Mouse (Mus musculus) limb, embryonic 14.5 days (tissue): Measurements from ENCODE around the gene Dmxl2. TPM values are rescaled to one million over a fixed set of nuclear protein-coding genes. Genes with fewer than 3 reads are reported as not detected.

ENCODE experiments used
- ATAC-seq: fragments of 200-750 bp; cut with Nextera tagmentation; 2 replicates; pipeline ENCODE4 v1.8.0; 2017; ENCODE audit warnings: low read depth, moderate number of reproducible peaks, moderate TSS enrichment; ENCODE audit not compliant: low FRiP score
- DNase-seq: peaks from one replicate; pipeline ENCODE4 v3.0.0-alpha.2; 2015; ENCODE audit warnings: low spot score
- H3K27ac ChIP-seq: fragments of 300-500 bp; sonication (generic); replicated peaks from 2 replicates; pipeline ENCODE4 v1.5.1; 2014; ENCODE audit warnings: low read depth, mild to moderate bottlenecking, low read length, moderate library complexity, mixed read lengths
- H3K27me3 ChIP-seq: fragments of 300-500 bp; sonication (generic); 2 replicates; pipeline ENCODE4 v1.6.1; 2014; ENCODE audit warnings: low read length, mixed read lengths; ENCODE audit not compliant: control insufficient read depth, insufficient read depth
- H3K36me3 ChIP-seq: fragments of 300-500 bp; sonication (generic); 2 replicates; pipeline ENCODE4 v1.6.1; 2014; ENCODE audit warnings: mild to moderate bottlenecking, low read length, moderate library complexity, mixed read lengths; ENCODE audit not compliant: control insufficient read depth, insufficient read depth
- H3K4me1 ChIP-seq: fragments of 300-500 bp; sonication (generic); 2 replicates; pipeline ENCODE4 v1.6.1; 2014; ENCODE audit warnings: antibody characterized with exemption, low read length, mixed read lengths; ENCODE audit not compliant: control insufficient read depth, insufficient read depth
- H3K4me2 ChIP-seq: fragments of 300-500 bp; sonication (generic); replicated peaks from 2 replicates; pipeline ENCODE4 v1.6.1; 2014; ENCODE audit warnings: low read depth, mild to moderate bottlenecking, low read length, moderate library complexity; ENCODE audit not compliant: severe bottlenecking
- H3K4me3 ChIP-seq: fragments of 300-500 bp; sonication (generic); replicated peaks from 2 replicates; pipeline ENCODE4 v1.5.1; 2014; ENCODE audit warnings: low read length
- H3K9ac ChIP-seq: fragments of 300-500 bp; sonication (generic); 2 replicates; pipeline ENCODE4 v1.6.1; 2014; ENCODE audit warnings: mild to moderate bottlenecking, low read depth, low read length, moderate library complexity; ENCODE audit not compliant: severe bottlenecking
- H3K9me3 ChIP-seq: fragments of 300-500 bp; sonication (generic); 2 replicates; pipeline ENCODE4 v1.6.1; 2016; ENCODE audit warnings: low read length; ENCODE audit not compliant: control insufficient read depth
- POLR2A ChIP-seq: fragments of 200-500 bp; IDR thresholded peaks from 2 replicates; pipeline ENCODE4 v1.8.0; 2012; ENCODE audit warnings: inconsistent platforms, mild to moderate bottlenecking, moderate library complexity, borderline replicate concordance; ENCODE audit not compliant: insufficient read depth, insufficient read length; ENCODE audit errors: extremely low read depth
- WGBS: fragments of 180-500 bp; shearing (Covaris S2); extraction: QIAGEN DNeasy Blood & Tissue Kit; methylation state at CpG from one replicate; pipeline ENCODE4 v1.1.7; 2014; 5-methylcytosine and 5-hydroxymethylcytosine counted together
- polyA plus RNA-seq, 2 experiments: library from polyadenylated mRNA; depleted of rRNA in 1 of 2; stranded (reverse) in 1 of 2; unstranded in 1 of 2; fragments of >200 nt; fragmentation: Nextera tagmentation in 1 of 2; extraction: Ambion mirVana in 1 of 2; gene quantifications; 2 replicates each; pipeline versions ENCODE4 v1.2.1 to v1.2.3; 2012 to 2014

Gene Dmxl2
- polyA plus RNA-seq, 2 experiments, result 6.4 to 7.9 TPM

GRCm38 (mm10) chr9:54482763-54483162 lies 18.7 kb downstream of the Dmxl2 start:
- H3K9me3 ChIP-seq, result no peaks in the 10 kb centered on the region
- TF ChIP-seq POLR2A, result no peak
- no peak overlapping the region for H3K4me3 ChIP-seq
- no peak overlapping the region for H3K9ac ChIP-seq
- H3K27me3 ChIP-seq, result no peaks in the 10 kb centered on the region
- H3K27ac ChIP-seq, result no peak overlapping the region
- WGBS, result 80% methylated on average over 4 of the region's 4 CpGs
- ATAC-seq, result no peak
- H3K4me2 ChIP-seq, result no peak overlapping the region
- DNase-seq, result no peak
- H3K36me3 ChIP-seq, result no peaks in the 10 kb centered on the region
- H3K4me1 ChIP-seq, result no peaks in the 10 kb centered on the region

DNA sequence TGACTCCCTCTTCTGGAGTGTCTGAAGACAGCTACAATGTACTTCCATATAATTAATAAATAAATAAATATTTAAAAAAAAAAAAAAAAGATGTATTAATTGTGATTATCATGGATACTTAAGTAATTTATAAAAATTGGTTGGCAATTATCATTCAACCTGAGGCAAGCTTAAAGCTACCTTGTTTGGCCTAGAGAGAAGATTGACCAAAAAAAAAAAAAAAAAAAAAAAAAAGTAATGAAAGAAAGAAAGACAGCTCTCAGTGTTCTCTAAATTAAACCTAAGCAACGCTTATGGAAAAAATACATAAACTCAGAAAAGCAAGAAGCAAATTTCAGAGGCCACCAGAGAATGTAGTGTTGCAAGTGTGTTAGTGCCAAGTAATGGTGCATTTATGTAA lies 22.4 kb downstream of the Dmxl2 start:
- no peak for TF ChIP-seq POLR2A
- Histone ChIP-seq H3K9me3 (no peaks in the 10 kb centered on the region), H3K4me3 (no peak overlapping the region), H3K36me3 (no peaks in the 10 kb centered on the region), H3K27ac (no peak overlapping the region), H3K9ac (no peak overlapping the region), H3K4me1 (no peaks in the 10 kb centered on the region), H3K4me2 (no peak overlapping the region), H3K27me3 (no peaks in the 10 kb centered on the region)
- WGBS, result 91% methylated on average over 1 of the region's 1 CpGs
- DNase-seq, result no peak
- no peak for ATAC-seq

- no peaks in the 10 kb centered on the region for H3K9me3 ChIP-seq
- DNase-seq (no peak), ATAC-seq (no peak)
- no peak overlapping the region for H3K4me3 ChIP-seq
- no peak overlapping the region for H3K4me2 ChIP-seq
- H3K4me1 ChIP-seq, result no peaks in the 10 kb centered on the region
- H3K36me3 ChIP-seq, result no peaks in the 10 kb centered on the region
- 70% methylated on average over 3 of the region's 3 CpGs for WGBS
- H3K9ac ChIP-seq, result no peak overlapping the region
- H3K27me3 ChIP-seq, result no peaks in the 10 kb centered on the region
- no peak for TF ChIP-seq POLR2A
- H3K27ac ChIP-seq, result no peak overlapping the region
These were observed 23.3 kb downstream of the Dmxl2 start for GRCm38 (mm10) chr9:54478117-54478516.

DNA sequence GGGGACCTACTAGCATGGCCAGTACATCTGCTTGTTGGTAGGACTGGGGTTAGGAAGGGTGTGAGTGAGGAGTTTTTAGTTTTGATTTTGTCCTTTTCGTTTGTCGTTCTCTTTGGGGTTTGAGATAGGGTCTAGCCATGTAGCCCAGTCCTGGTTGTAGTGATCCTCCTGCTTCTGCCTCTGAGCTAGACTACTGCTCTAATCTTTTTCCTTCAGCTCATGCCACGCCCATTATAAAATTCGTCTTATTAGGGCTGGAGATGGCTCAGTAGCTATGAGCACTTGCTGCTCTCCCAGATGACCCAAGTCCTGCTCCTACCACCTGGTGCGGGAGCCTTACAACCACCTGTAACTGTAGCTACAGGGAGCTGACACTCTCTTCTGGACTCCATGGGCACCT lies 26.9 kb downstream of the Dmxl2 start:
- Histone ChIP-seq H3K4me2 (no peak overlapping the region), H3K27ac (no peak overlapping the region), H3K9ac (no peak overlapping the region), H3K4me1 (no peaks in the 10 kb centered on the region), H3K27me3 (no peaks in the 10 kb centered on the region), H3K4me3 (no peak overlapping the region), H3K36me3 (no peaks in the 10 kb centered on the region), H3K9me3 (no peaks in the 10 kb centered on the region)
- no peak for TF ChIP-seq POLR2A
- no peak for DNase-seq
- ATAC-seq, result no peak
- WGBS, result 87% methylated on average over 5 of the region's 5 CpGs

DNA sequence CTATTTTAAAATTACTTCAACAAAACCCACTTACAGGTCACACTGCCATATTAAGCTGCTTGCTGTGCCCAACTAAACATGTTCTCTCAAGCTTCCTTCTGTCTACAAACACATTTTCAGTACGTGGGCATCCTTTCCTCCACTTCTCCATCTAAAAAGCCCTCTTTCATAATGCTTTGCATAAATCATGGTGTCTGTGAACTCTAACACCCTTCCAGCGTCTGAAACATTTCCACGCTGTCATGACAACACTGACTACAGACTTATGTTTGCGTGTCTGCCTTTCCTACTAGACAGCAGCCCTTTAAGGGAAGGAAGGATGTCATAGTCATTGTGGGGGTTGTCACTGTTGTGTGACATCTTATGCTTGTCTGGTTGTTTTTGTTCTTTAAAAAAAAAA lies 27.4 kb downstream of the Dmxl2 start:
- no peaks in the 10 kb centered on the region for H3K9me3 ChIP-seq
- no peak for TF ChIP-seq POLR2A
- WGBS, result 73% methylated on average over 4 of the region's 4 CpGs

DNA sequence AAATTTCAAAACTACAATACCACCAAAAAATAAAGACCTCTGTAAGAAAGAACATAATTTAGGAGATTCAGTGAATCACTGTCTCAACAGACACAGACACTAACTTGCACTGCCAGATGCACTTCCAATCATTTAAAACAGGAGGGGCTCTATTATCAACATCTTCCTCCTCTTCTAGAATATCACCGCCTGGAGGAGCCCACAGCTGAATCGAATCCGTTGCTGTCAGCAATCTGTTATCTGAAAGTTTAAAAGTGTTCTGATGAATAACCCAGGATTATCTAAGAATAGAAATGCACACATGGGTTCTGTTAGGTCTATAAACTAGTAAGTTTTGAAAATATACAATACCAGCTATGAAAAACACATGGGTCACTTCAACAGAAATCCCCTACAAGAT lies 28.6 kb downstream of the Dmxl2 start:
- no peak for TF ChIP-seq POLR2A
- no peaks in the 10 kb centered on the region for H3K36me3 ChIP-seq
- no peak for DNase-seq
- H3K4me3 ChIP-seq, result no peak overlapping the region
- no peaks in the 10 kb centered on the region for H3K4me1 ChIP-seq
- ATAC-seq, result no peak
- 59% methylated on average over 3 of the region's 3 CpGs for WGBS
- H3K4me2 ChIP-seq, result no peak overlapping the region
- no peaks in the 10 kb centered on the region for H3K27me3 ChIP-seq
- no peaks in the 10 kb centered on the region for H3K9me3 ChIP-seq
- H3K9ac ChIP-seq, result no peak overlapping the region
- no peak overlapping the region for H3K27ac ChIP-seq

More for the DNA sequence above, 27.4 kb downstream of the Dmxl2 start:
- ATAC-seq (no peak), DNase-seq (no peak)
- H3K9ac ChIP-seq, result no peak overlapping the region
- H3K36me3 ChIP-seq, result no peaks in the 10 kb centered on the region
- H3K4me3 ChIP-seq, result no peak overlapping the region
- H3K4me1 ChIP-seq, result no peaks in the 10 kb centered on the region
- H3K27ac ChIP-seq, result no peak overlapping the region
- H3K4me2 ChIP-seq, result no peak overlapping the region
- no peaks in the 10 kb centered on the region for H3K27me3 ChIP-seq
